Mouse (Mus musculus): Measurements from ENCODE around the gene Efcab10. TPM values are rescaled to one million over a fixed set of nuclear protein-coding genes. Genes with fewer than 3 reads are reported as not detected.

Gene Efcab10
- polyA plus RNA-seq, 2 experiments: not detected

GRCm38 (mm10) chr12:33365133-33365532 is 29.5 kb upstream of the Efcab10 start:
- DNase-seq (ENCODE audit: low spot score): no peak
- H3K4me1 ChIP-seq (ENCODE audit: control insufficient read depth, insufficient read depth, low read length): peaks cover 3% of the 10 kb centered on the region; the same call in 1 of the 2 replicates
- WGBS: 89% methylated on average over 8 of the region's 8 CpGs
- no peak overlapping the region for H3K27ac ChIP-seq (replicated peaks; ENCODE audit: low read depth, low read length)
- no peak overlapping the region for H3K4me3 ChIP-seq (replicated peaks; ENCODE audit: low read length)
- no peak overlapping the region for H3K9ac ChIP-seq (ENCODE audit: low read depth, low read length, severe bottlenecking)
- no peak for ATAC-seq (ENCODE audit: low FRiP score, low read depth)
- H3K27me3 ChIP-seq (ENCODE audit: control insufficient read depth, insufficient read depth, low read length): no peaks in the 10 kb centered on the region
- no peak for TF ChIP-seq POLR2A (IDR thresholded peaks at IDR 0.05; ENCODE audit: borderline replicate concordance, extremely low read depth, insufficient read depth, insufficient read length)
- no peaks in the 10 kb centered on the region for H3K9me3 ChIP-seq (ENCODE audit: control insufficient read depth, low read length)
- H3K4me2 ChIP-seq (replicated peaks; ENCODE audit: low read depth, low read length, severe bottlenecking): no peak overlapping the region
- peaks cover 16% of the 10 kb centered on the region; the same call in 1 of the 2 replicates for H3K36me3 ChIP-seq (ENCODE audit: control insufficient read depth, insufficient read depth, low read length)

- no peak for DNase-seq (ENCODE audit: low spot score)
These were observed 25.1 kb upstream of the Efcab10 start for GRCm38 (mm10) chr12:33369555-33369954.

DNA sequence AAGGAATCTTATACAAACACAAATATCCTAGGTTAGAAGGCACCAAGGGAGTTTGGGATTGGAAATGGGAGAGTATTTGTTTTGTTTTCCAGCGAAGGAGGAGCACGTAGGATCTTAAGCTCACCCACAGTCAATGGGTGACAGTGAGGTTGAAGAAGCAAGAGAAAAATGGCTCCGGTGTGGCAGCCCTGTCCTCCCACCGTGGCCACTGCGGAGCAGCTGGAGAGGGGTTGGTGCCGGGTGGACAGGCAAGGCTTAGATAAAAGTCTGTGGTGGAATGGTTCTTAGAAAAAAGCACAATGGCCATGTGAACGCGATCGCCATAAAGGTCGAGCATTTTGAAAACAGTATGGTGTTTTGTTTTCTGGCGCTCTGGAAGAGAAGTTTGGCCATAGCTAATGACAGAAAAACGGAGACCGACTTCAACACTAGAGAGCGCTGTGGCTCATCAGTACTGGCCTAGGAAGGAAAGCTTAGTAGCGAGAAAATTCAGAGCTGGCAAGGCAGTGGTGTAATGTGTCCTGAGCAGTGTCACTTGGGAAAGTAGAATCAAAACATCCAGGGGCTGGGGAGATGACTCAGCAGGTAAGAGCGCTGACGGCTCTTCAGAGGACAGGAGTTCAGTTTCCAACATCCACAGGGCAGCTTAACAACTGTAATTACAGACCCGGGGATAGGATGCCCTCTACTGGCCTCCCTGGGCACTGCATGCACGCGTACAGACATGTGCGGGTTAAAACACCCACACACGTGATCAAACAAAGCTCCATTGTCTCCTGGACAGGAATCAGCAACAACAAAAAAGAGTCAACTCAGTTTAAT is 14.8 kb upstream of the Efcab10 start:
- Histone ChIP-seq H3K4me1 (ENCODE audit: control insufficient read depth, insufficient read depth, low read length) (no peaks in the 10 kb centered on the region), H3K9ac (ENCODE audit: low read depth, low read length, severe bottlenecking) (no peak overlapping the region), H3K36me3 (ENCODE audit: control insufficient read depth, insufficient read depth, low read length) (no peaks in the 10 kb centered on the region), H3K4me3 (replicated peaks; ENCODE audit: low read length) (no peak overlapping the region), H3K27ac (replicated peaks; ENCODE audit: low read depth, low read length) (no peak overlapping the region), H3K4me2 (replicated peaks; ENCODE audit: low read depth, low read length, severe bottlenecking) (peak overlapping the region; percentile 36), H3K27me3 (ENCODE audit: control insufficient read depth, insufficient read depth, low read length) (no peaks in the 10 kb centered on the region), H3K9me3 (ENCODE audit: control insufficient read depth, low read length) (no peaks in the 10 kb centered on the region)
- WGBS: 21% methylated on average over 22 of the region's 22 CpGs
- DNase-seq (ENCODE audit: low spot score) (peak; percentile 71), ATAC-seq (ENCODE audit: low FRiP score, low read depth) (peak; percentile 74)
- TF ChIP-seq POLR2A (IDR thresholded peaks at IDR 0.05; ENCODE audit: borderline replicate concordance, extremely low read depth, insufficient read depth, insufficient read length): no peak

More at GRCm38 (mm10) chr12:33369555-33369954, 25.1 kb upstream of the Efcab10 start:
- Histone ChIP-seq H3K4me3 (replicated peaks; ENCODE audit: low read length) (no peak overlapping the region), H3K9ac (ENCODE audit: low read depth, low read length, severe bottlenecking) (no peak overlapping the region), H3K9me3 (ENCODE audit: control insufficient read depth, low read length) (no peaks in the 10 kb centered on the region), H3K27ac (replicated peaks; ENCODE audit: low read depth, low read length) (no peak overlapping the region), H3K36me3 (ENCODE audit: control insufficient read depth, insufficient read depth, low read length) (peaks cover 15% of the 10 kb centered on the region; the same call in 1 of the 2 replicates), H3K27me3 (ENCODE audit: control insufficient read depth, insufficient read depth, low read length) (no peaks in the 10 kb centered on the region), H3K4me1 (ENCODE audit: control insufficient read depth, insufficient read depth, low read length) (no peaks in the 10 kb centered on the region), H3K4me2 (replicated peaks; ENCODE audit: low read depth, low read length, severe bottlenecking) (no peak overlapping the region)
- no peak for TF ChIP-seq POLR2A (IDR thresholded peaks at IDR 0.05; ENCODE audit: borderline replicate concordance, extremely low read depth, insufficient read depth, insufficient read length)
- WGBS: 84% methylated on average over 3 of the region's 3 CpGs
- ATAC-seq (ENCODE audit: low FRiP score, low read depth): no peak

DNA sequence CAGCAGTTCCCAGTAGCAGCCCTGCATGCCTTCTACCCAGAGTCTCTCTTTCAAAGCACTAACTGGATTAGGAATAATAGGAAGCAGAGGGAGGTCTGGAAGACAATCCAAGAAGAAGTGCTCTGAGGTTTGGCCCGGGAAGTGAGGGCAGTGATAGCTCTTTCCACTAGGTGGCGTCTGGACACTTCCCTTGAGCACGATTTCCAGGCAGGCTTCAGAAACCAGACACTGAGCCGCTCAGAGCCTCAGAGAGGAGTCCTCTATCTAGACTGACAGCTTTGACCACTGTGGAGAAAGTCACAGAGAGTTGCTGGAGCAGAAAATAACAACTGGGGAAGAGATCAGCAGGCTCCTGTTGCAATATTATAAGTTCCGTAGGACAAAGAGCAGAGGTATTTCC is 5.8 kb upstream of the Efcab10 start:
- H3K9ac ChIP-seq (ENCODE audit: low read depth, low read length, severe bottlenecking): no peak overlapping the region
- DNase-seq (ENCODE audit: low spot score): peak; percentile 85
- H3K4me1 ChIP-seq (ENCODE audit: control insufficient read depth, insufficient read depth, low read length): no peaks in the 10 kb centered on the region
- no peak overlapping the region for H3K4me2 ChIP-seq (replicated peaks; ENCODE audit: low read depth, low read length, severe bottlenecking)
- 9% methylated on average over 5 of the region's 5 CpGs for WGBS
- no peaks in the 10 kb centered on the region for H3K9me3 ChIP-seq (ENCODE audit: control insufficient read depth, low read length)
- no peak for TF ChIP-seq POLR2A (IDR thresholded peaks at IDR 0.05; ENCODE audit: borderline replicate concordance, extremely low read depth, insufficient read depth, insufficient read length)
- no peaks in the 10 kb centered on the region for H3K36me3 ChIP-seq (ENCODE audit: control insufficient read depth, insufficient read depth, low read length)
- no peak overlapping the region for H3K4me3 ChIP-seq (replicated peaks; ENCODE audit: low read length)
- no peak overlapping the region for H3K27ac ChIP-seq (replicated peaks; ENCODE audit: low read depth, low read length)
- peak; percentile 71; the same call in 1 of the 2 replicates for ATAC-seq (ENCODE audit: low FRiP score, low read depth)
- H3K27me3 ChIP-seq (ENCODE audit: control insufficient read depth, insufficient read depth, low read length): no peaks in the 10 kb centered on the region; the same call in 1 of the 2 replicates

DNA sequence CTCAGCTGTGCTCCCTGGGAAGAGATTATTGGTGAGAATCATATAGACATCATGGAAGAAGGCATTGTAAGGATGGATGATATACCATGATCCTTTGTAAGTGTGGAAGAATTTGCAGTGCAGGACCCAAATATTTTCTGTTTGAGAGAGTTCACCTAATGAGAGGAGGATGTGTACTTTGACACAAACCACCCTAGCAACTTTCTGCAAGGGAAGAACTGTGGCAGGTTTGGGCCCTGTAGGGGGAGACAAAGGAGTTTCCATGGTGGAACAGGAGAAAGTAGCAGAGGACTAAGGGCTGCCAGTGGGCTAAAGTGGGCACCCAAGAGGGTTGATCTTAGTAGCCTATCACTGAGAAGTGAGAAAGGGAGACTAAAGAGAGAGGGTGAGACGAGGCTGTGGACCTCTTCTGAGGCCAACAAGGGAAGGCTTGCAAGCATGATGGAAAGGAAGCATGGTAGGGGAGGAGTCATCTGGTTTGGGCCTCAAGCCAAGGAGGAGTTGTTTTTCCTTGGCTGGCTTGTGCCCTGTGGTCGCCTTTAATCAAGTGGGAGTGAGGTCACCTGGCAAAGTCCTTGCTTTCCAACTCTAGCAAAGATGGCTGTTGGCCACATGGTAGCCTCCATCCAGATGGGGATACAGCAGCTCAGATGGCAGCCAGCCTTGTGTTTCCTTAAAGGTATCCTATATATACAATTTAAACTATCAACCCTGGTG is 3.7 kb upstream of the Efcab10 start:
- WGBS: 53% methylated on average over 2 of the region's 2 CpGs
- H3K27ac ChIP-seq (replicated peaks; ENCODE audit: low read depth, low read length): no peak overlapping the region
- H3K9ac ChIP-seq (ENCODE audit: low read depth, low read length, severe bottlenecking): no peak overlapping the region
- H3K36me3 ChIP-seq (ENCODE audit: control insufficient read depth, insufficient read depth, low read length): no peaks in the 10 kb centered on the region
- no peak for ATAC-seq (ENCODE audit: low FRiP score, low read depth)
- H3K4me2 ChIP-seq (replicated peaks; ENCODE audit: low read depth, low read length, severe bottlenecking): no peak overlapping the region
- no peak overlapping the region for H3K4me3 ChIP-seq (replicated peaks; ENCODE audit: low read length)
- peaks cover 4% of the 10 kb centered on the region for H3K4me1 ChIP-seq (ENCODE audit: control insufficient read depth, insufficient read depth, low read length)
- H3K9me3 ChIP-seq (ENCODE audit: control insufficient read depth, low read length): no peaks in the 10 kb centered on the region
- H3K27me3 ChIP-seq (ENCODE audit: control insufficient read depth, insufficient read depth, low read length): no peaks in the 10 kb centered on the region; the same call in 1 of the 2 replicates
- DNase-seq (ENCODE audit: low spot score): no peak
- TF ChIP-seq POLR2A (IDR thresholded peaks at IDR 0.05; ENCODE audit: borderline replicate concordance, extremely low read depth, insufficient read depth, insufficient read length): no peak

All from limb, embryonic 14.5 days (tissue).